In genomic region chr11:79135685-79136360, GRCm38 (mm10) we compare ENCODE assay signal across 10 mouse cellular contexts. TPM values are rescaled to one million over a fixed set of nuclear protein-coding genes. Genes with fewer than 3 reads are reported as not detected.
A peak's percentile ranks its signal among the peaks of the same experiment; 100 is the strongest.
DNase-seq lines count a peak whose midpoint lies in the region; ATAC-seq and TF ChIP-seq lines count a peak whose summit lies in the region.
"Had no signal": no experiment of that assay in that cellular context is flagged by ENCODE, and none has a peak within 500 bp of the region (broad histone marks: within the 10 kb centered on the region; RNA-seq: fewer than 3 reads in every experiment).

No protein-coding gene starts in this region.

- H3K27me3 ChIP-seq in heart, embryonic 10.5 days (ENCODE audit: insufficient read depth, poor library complexity, severe bottlenecking) = no peaks in the 10 kb centered on the region
- no peaks in the 10 kb centered on the region for H3K27me3 ChIP-seq in spleen, adult 2 months (ENCODE audit: control insufficient read depth, insufficient read depth, low read length)
- H3K27me3 ChIP-seq in intestine, postnatal 0 days (replicated peaks; ENCODE audit: control insufficient read depth, insufficient read depth, low read length) = no peaks in the 10 kb centered on the region
- no peaks in the 10 kb centered on the region for H3K27me3 ChIP-seq in stomach, postnatal 0 days (ENCODE audit: control insufficient read depth, insufficient read depth, low read length)
- H3K27me3 ChIP-seq: midbrain, embryonic 12.5 days had no signal

- H3K9me3 ChIP-seq in heart, embryonic 10.5 days = no peaks in the 10 kb centered on the region
- no peaks in the 10 kb centered on the region for H3K9me3 ChIP-seq in intestine, postnatal 0 days (ENCODE audit: control insufficient read depth)
- no peaks in the 10 kb centered on the region for H3K9me3 ChIP-seq in stomach, postnatal 0 days (ENCODE audit: control insufficient read depth, low read length)
- H3K9me3 ChIP-seq: midbrain, embryonic 12.5 days had no signal

- WGBS in heart, embryonic 10.5 days = 39% methylated on average over 7 of the region's 7 CpGs
- WGBS in spleen, adult 2 months = 28% methylated on average over 7 of the region's 7 CpGs
- 54% methylated on average over 7 of the region's 7 CpGs for WGBS in intestine, postnatal 0 days
- 38% methylated on average over 7 of the region's 7 CpGs for WGBS in stomach, postnatal 0 days

- no peak for TF ChIP-seq EP300 in stomach, postnatal 0 days (optimal IDR thresholded peaks at IDR 0.05)

- H3K9ac ChIP-seq in intestine, postnatal 0 days (ENCODE audit: low read depth, low read length) = no peak overlapping the region
- H3K9ac ChIP-seq in stomach, postnatal 0 days (ENCODE audit: low read length) = no peak overlapping the region
- H3K9ac ChIP-seq: midbrain, embryonic 12.5 days had no signal

- no peak for DNase-seq in heart, embryonic 10.5 days (ENCODE audit: low spot score)
- DNase-seq in heart, postnatal 4 days = no peak
- no peak for DNase-seq in spleen, adult 2 months (ENCODE audit: low read depth in 1 of 2, low spot score in 2 of 2)
- no peak for DNase-seq in spleen, postnatal 10 days (ENCODE audit: low spot score in 2 of 2)
- no peak for DNase-seq in stomach, postnatal 0 days (ENCODE audit: low spot score)
- DNase-seq in urinary bladder, postnatal 25 days (ENCODE audit: low spot score) = no peak

- peaks cover 60% of the 10 kb centered on the region for H3K4me1 ChIP-seq in heart, embryonic 10.5 days
- H3K4me1 ChIP-seq in spleen, adult 2 months (ENCODE audit: control insufficient read depth, insufficient read depth, insufficient read length) = peaks cover 14% of the 10 kb centered on the region; the same call in 1 of the 2 replicates
- H3K4me1 ChIP-seq in intestine, postnatal 0 days (replicated peaks; ENCODE audit: control insufficient read depth, insufficient read depth, low read length) = peaks cover 8% of the 10 kb centered on the region
- H3K4me1 ChIP-seq in stomach, postnatal 0 days (replicated peaks; ENCODE audit: control insufficient read depth, insufficient read depth) = no peaks in the 10 kb centered on the region; the same call in 1 of the 2 replicates

- TF ChIP-seq POLR2A in spleen, adult 2 months (IDR thresholded peaks at IDR 0.05; ENCODE audit: low read depth, low read length) = no peak

- 0 out of 2 replicates have a peak, but pooled peaks cover 3% of the 10 kb centered on the region for H3K36me3 ChIP-seq in heart, embryonic 10.5 days
- no peaks in the 10 kb centered on the region for H3K36me3 ChIP-seq in spleen, adult 2 months (ENCODE audit: control insufficient read depth, insufficient read depth, low read length)
- peaks cover 7% of the 10 kb centered on the region; the same call in 1 of the 2 replicates for H3K36me3 ChIP-seq in intestine, postnatal 0 days (ENCODE audit: control insufficient read depth, insufficient read depth)
- H3K36me3 ChIP-seq in stomach, postnatal 0 days (ENCODE audit: control insufficient read depth, insufficient read depth, low read length) = no peaks in the 10 kb centered on the region
- H3K36me3 ChIP-seq: midbrain, embryonic 12.5 days had no signal

- peak overlapping the region; percentile 60; the same call in 1 of the 2 replicates for H3K27ac ChIP-seq in heart, embryonic 10.5 days
- peak overlapping the region; percentile 23; the same call in 1 of the 2 replicates for H3K27ac ChIP-seq in spleen, adult 2 months (ENCODE audit: insufficient read depth, low read length)
- H3K27ac ChIP-seq in intestine, postnatal 0 days (ENCODE audit: low read depth, low read length) = peak overlapping the region; percentile 70
- H3K27ac ChIP-seq in stomach, postnatal 0 days (replicated peaks) = peak overlapping the region; percentile 5
- H3K27ac ChIP-seq: midbrain, embryonic 12.5 days had no signal

- no peak for ATAC-seq in intestine, postnatal 0 days
- no peak for ATAC-seq in stomach, postnatal 0 days (ENCODE audit: low FRiP score, low TSS enrichment)
- ATAC-seq in monocyte, adult 5-6 weeks (replicated peaks; ENCODE audit: insufficient number of reproducible peaks, low FRiP score, low TSS enrichment, poor library complexity, severe bottlenecking) = no peak
- ATAC-seq: CD4-positive, CD25-positive, alpha-beta regulatory T cell, adult 4 months had no signal

- TF ChIP-seq CTCF in spleen, adult 2 months (IDR thresholded peaks at IDR 0.05; ENCODE audit: extremely low read depth, insufficient read depth, insufficient read length, insufficient replicate concordance) = no peak
- TF ChIP-seq CTCF in intestine, postnatal 0 days (IDR thresholded peaks at IDR 0.05; ENCODE audit: low read depth) = no peak
- TF ChIP-seq CTCF in stomach, postnatal 0 days (IDR thresholded peaks at IDR 0.05; ENCODE audit: low read depth) = no peak

- H3K4me3 ChIP-seq in heart, embryonic 10.5 days = no peak overlapping the region; the same call in 1 of the 2 replicates
- H3K4me3 ChIP-seq in spleen, adult 2 months (ENCODE audit: extremely low read depth, insufficient read depth, insufficient read length) = no peak overlapping the region
- H3K4me3 ChIP-seq in intestine, postnatal 0 days (ENCODE audit: low read depth, low read length) = no peak overlapping the region
- no peak overlapping the region for H3K4me3 ChIP-seq in stomach, postnatal 0 days (ENCODE audit: low read depth, low read length)
- H3K4me3 ChIP-seq: midbrain, embryonic 12.5 days had no signal

- H3K4me2 ChIP-seq in intestine, postnatal 0 days (replicated peaks; ENCODE audit: low read depth) = 0 out of 2 replicates have a peak overlapping the region, but pooled peaks have one; percentile 10
- H3K4me2 ChIP-seq in stomach, postnatal 0 days (replicated peaks; ENCODE audit: low read depth) = no peak overlapping the region; the same call in 1 of the 2 replicates
- H3K4me2 ChIP-seq: midbrain, embryonic 12.5 days had no signal

RNA-seq across cellular contexts. Expression of gene Ksr1, which starts 10.4 kb away (rescaled TPM):
- 1.9 and 3.3 TPM in 2 replicates for polyA plus RNA-seq in heart, embryonic 10.5 days (2016; fragmentation: Nextera tagmentation; extraction: Ambion mirVana)
- 10 to 100 TPM; 14.6 to 15.8 TPM for total RNA-seq in heart, postnatal 4 days (2021)
- polyA plus RNA-seq in spleen, adult 2 months (2012; rRNA removed) = 14.5 and 25.0 TPM in 2 replicates
- polyA plus RNA-seq in intestine, postnatal 0 days (2015; fragmentation: Nextera tagmentation; extraction: Ambion mirVana) = 4.7 and 6.8 TPM in 2 replicates
- polyA plus RNA-seq in stomach, postnatal 0 days (2015; fragmentation: Nextera tagmentation; extraction: Ambion mirVana) = 0.67 and 0.94 TPM in 2 replicates
- total RNA-seq in monocyte, adult 5-6 weeks (2017) = 5.3 to 11.9 TPM (median 6.9 TPM) in 3 replicates

Comparison
In these comparisons a context has a peak if more than half of its experiments do, and no peak if none do; other contexts are left out.
1. H3K27ac ChIP-seq: peak in every context shown above with its lines; median percentile 70 in intestine, postnatal 0 days; 60 in heart, embryonic 10.5 days; 23 in spleen, adult 2 months; 5 in stomach, postnatal 0 days.